Mouse (Mus musculus) adrenal gland, postnatal 36 days (tissue): ENCODE measurements around the gene Egfl8. TPM values are rescaled to one million over a fixed set of nuclear protein-coding genes. Genes with fewer than 3 reads are reported as not detected.
A peak's percentile ranks its signal among the peaks of the same experiment; 100 is the strongest.

ENCODE experiments used
- DNase-seq, 2 experiments: peaks; one replicate each; pipeline ENCODE4 v3.0.0; 2021; ENCODE audit warnings: mixed read lengths in 1 of 2
- total RNA-seq, 2 experiments: library from RNA; stranded (reverse); gene quantifications; 2 replicates each; pipeline ENCODE4 v1.2.3; 2021

Egfl8 gene
- total RNA-seq, 2 experiments from 2014 or later = 2.9 to 4.6 TPM

DNA sequence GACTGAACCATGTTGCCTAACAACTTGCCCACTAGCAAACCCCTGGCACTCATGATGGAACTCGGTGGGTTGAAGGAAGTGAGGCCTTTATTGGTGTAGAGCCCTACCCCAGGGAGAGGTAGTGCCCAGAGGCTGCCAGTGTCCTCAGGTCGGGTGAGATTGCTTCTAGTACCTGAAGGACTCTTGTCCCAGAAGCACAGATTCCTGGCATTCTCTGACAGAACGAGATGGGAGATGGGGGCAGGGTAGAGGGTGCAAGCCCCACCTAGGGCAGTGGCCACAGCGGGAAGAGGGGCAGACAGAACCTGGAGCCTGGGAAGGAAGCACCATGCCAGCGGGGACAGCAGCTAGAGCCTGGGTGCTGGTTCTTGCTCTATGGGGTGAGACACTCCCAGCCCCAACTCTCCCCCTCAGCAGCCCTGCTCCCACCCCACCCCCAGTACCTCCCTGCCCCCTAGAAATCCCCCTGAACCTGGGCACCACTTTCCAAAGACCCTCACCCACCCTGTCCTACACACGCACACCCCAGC is 18.1 kb downstream of the Egfl8 start, which contains the start of gene Ager:
Ager (plus strand) TSS at position 297 of the 530 bp plus-strand sequence.
- DNase-seq = no peak

DNA sequence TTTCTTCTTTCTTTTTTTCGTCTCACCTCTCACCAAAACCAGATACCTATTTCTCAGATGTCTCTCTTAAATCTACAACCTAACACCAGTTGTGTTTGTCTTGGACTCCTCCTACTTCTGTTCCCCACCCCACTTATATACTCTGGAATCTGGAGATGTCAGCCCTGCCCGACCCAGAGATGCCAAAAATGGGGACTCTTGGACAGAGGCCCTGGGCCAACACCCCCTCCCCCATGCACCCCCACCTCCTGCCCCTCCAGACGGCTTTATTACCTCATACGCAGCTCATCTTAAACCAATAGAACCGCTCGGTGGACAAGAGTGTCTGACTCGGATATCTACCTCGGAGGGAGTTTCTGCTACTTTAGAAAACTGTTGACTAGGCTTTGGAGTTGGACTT is 19.7 kb downstream of the Egfl8 start:
- no peak for DNase-seq

DNA sequence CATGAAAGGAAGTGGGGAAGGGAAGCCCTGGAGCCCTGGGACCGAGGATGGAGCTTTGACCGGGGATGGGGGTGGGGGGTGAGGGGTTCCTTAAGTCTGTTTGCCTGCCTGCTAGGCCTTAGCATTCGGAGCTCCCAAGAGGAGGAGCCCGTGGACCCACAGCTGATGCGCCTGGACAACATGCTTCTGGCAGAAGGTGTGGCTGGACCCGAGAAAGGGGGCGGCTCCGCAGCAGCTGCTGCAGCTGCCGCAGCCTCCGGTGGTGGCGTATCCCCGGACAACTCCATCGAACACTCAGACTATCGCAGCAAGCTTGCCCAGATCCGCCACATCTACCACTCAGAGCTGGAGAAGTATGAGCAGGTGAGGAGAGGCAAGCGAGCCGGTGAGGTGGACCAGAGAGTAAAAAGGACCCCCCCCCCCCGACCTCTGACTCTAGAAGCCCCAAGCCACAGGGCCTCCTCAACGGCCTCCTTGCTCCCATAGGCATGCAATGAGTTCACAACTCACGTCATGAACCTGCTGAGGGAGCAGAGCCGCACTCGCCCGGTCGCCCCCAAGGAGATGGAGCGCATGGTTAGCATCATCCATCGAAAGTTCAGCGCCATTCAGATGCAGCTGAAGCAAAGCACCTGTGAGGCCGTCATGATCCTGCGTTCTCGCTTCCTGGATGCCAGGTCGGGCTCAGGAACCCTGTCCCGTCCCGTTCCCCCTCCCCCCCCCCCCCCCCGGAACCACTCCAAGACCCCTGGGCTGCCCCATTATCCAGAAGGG is 21.8 kb downstream of the Egfl8 start:
- no peak for DNase-seq

DNA sequence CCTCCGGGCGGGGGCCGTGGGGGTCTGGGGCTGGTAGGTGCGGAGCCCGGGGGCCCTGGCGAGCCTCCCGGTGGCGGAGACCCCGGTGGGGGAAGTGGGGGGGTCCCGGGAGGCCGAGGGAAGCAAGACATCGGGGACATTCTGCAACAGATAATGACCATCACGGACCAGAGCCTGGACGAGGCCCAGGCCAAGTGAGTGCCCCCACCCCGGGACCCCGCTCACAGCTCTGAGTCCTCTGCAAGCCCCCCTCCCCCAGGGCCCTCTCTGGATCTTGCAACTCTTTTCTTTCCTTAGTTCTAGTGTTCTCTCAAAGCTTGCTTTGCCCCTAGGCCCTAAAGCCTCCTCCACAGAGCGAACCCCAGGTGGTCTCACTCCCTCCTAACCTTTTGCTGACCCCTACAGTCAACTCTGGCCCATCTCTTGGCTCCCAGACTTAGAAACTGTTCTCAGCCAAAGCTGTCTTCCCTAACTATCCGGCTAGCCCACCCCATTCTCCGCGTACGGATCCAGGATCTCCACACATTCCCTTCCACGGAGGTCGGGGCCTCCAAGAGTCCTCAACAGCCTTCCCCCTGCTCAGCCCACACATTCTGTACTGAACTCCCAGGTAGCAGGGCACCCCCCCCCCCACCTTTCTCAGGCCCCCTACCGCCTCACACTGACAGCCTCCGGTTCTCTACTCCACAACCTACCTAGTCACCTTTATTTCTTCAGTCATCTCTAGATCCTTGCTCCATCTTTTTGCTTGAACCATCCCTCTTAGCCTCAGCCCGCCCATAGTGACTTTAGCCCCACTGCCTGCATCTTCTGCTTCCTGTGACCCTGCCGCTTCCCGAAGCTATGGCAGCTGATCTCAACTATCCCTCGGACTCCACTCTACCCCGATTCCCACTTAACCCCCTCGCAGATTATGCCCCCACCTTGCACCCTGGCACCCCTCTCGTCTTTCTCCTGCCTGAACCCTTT is 22.9 kb downstream of the Egfl8 start:
- DNase-seq = peak; percentile 46 to 50

DNA sequence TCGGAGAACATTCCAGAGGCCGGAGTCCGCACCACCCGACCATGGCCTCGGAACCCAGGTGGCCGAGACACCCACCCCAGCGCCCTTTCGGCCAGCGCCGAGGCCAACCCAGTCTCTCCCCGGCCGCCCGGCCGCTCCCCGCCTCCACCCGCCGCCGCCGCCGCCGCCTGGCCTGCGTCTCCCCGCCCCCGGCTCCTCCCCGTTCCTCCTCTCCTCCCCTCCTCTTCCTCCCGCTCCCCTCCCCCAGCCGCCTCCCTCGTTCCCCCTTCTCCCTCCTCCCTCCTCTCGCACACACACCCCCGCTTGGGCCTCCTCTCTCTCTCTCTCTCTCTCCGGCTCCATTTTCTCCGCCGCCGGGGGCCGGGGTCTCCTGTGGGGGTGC is 23.8 kb downstream of the Egfl8 start:
- DNase-seq = peak; percentile 93 to 99

DNA sequence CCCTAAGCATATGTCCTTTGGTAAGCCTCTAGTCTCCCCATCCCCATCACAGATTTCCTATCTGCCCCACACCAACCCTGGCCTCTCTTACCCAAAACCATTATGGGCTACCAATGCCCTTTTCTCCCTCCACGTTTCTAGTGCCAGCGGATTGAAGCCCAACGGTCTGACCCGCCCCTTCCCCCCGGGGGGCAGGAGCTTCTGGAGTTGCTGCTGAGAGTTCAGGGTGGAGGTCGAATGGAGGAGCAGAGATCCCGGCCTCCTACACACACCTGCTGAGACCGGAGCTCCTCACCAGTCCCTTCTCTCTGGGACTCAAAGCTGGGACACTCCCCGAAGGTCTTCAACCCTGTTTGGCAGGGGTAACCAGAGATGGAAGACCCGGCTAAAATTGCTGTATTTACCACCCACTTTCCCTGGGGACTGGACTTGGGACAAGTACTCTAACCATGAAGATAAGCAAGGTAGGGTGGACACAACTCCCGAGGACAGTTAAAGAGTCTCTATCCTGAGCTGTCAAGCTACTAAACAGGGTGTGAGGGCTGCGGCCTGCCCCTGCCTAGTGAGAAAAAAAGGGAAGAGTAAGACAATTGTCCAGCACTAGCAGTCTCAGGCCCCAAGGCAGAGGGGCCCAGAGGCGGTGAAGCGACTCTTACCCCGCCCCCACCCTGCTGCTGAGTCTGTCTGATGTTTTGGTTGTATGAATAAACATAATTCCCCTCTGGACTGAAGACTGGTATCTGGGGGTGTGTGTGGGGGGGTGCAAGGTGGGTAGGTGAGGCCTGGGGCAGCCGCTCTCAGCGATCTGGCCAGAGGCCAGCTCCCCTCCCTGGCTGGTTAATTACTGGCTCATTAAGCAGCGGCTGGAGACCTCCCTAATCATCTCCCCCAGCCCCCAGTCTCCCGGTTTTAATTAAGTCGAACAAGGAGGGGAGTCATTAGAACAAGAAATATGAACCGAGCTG is 24.5 kb downstream of the Egfl8 start, which contains the start of gene Pbx2:
Pbx2 (plus strand) TSS at position 238 of the 965 bp plus-strand sequence.
- no peak for DNase-seq

DNA sequence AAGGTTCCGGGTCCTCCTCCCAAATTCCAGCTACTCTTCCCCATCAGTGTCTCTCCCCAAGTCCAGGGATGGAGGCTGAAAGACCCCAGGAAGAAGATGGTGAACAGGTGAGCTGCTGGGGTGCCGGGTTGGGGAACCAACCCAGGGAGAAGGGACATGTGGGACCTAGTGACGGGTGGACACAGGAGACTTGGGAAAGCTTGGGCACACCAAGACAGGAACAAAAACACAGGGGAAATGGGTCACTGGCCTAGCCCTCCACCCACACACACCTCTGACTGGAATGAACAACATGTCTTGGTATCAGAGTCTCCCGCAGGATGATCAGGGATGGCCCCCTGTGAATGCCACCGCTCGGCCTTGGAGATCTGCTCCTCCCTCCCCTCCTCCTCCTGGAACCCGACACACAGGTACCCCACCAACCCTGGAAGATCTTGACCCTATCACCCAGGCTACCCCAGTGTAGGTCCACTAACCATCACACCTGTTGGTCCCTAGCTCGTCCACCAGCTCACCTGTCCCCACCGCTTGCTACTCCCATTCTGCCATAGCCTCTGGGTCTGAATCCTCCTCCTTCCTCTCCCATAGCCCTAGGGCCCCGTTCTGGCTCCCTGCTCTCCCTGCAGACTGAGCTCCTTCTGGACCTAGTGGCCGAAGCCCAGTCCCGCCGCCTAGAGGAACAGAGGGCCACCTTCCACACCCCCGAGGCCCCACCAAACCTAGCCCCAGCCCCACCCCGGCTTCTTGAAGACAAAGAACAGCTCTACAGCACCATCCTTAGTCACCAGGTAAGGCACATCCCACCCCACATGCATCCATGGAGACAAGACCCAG is 25.4 kb downstream of the Egfl8 start:
- DNase-seq = no peak

DNA sequence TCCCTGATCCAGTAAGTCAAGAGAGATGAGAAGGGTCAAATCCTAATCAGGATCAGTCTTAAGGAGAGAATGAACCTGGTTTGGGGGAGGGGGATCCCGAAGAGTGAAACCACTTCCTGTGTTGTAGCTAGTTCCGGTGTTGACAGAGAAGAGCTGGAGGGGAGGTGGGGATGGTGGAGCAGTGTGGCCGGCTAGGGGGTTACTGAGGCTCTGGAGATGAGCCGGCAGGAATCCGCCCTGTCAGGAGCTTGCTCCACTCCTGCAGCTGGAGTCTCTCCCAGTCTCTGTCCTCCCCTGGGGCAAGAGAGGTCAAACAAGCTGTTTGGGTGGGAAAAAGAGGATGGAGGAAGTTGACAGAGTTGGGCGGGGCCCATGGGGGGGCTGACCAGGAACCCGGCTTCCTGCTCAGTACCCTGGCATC is 26.1 kb downstream of the Egfl8 start, which contains the start of gene Gpsm3:
Gpsm3 (plus strand) TSS at position 126 of the 421 bp plus-strand sequence.
- DNase-seq = peak; percentile 27 to 66

DNA sequence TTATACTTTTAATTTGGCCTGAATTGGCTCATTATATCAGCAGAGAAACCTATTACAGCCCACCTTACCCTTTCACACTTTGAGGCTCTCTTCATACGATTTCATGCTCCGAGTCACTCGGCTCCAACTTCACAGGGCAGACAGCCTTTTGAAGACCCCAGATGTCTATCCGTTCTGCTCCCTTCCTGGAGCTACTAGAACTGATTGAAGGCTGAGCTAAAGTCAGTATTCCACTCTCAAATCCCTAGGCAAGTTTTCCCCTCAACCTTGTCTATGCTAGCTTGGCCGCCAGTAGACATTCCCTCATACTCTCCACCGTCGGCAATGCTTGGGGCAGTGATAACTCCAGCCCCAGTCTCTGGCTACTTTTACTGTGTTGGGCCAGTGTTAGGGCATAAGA is 26.6 kb downstream of the Egfl8 start:
- no peak for DNase-seq

DNA sequence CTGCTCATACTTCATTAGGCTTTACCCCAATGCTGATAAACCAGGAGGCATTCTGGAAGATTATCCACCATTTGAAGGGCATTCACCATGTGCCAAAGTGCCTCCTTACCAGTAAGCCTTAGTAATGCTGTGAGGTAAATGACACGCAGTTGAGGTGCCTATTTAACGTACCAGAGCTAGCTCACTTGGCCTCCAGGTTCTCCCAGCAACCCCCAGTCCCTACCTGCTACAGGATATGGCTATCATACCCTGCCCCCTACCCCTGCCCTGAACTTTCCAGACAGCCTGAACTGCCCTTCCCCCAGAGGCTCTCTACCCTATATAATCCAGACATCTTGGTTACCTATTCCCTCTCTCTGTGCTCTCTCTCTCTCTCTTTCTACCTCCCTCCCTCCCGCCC is 27.0 kb downstream of the Egfl8 start:
- DNase-seq = no peak

DNA sequence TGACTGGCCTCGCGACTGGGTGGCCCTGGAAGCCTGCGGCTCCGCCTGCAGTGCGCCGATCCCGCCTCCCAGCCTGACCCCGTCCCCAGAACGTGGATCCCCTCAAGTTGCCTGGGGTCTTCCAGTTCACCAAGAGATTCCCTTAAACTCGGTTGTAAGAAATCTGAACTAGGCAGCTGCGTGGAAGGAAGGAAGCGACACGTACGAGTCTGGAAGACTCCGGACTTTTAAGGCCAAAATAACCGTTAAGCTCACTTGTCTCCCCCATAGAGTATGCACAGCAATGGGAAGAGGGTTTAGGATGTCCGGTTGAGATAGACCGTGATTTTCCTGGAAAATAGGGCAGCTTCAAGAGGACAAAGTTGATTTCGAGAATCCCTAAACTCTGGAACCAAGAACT is 28.0 kb downstream of the Egfl8 start:
- DNase-seq = no peak

DNA sequence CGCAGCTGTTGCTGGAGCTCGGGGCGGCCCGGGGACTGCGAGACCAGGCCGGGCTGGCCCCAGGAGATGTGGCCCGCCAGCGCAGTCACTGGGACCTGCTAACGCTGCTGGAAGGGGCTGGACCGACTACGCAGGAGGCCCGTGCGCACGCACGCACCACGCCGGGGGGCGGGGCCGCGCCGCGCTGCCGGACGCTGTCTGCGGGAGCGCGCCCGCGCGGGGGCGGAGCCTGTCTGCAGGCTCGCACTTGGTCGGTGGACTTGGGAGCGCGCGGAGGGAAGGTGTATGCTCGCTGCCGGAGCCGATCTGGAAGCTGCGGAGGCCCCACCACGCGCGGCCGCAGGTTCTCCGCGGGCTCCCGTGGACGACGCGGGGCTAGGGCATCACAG is 28.4 kb downstream of the Egfl8 start:
- peak; percentile 97 to 99 for DNase-seq

DNA sequence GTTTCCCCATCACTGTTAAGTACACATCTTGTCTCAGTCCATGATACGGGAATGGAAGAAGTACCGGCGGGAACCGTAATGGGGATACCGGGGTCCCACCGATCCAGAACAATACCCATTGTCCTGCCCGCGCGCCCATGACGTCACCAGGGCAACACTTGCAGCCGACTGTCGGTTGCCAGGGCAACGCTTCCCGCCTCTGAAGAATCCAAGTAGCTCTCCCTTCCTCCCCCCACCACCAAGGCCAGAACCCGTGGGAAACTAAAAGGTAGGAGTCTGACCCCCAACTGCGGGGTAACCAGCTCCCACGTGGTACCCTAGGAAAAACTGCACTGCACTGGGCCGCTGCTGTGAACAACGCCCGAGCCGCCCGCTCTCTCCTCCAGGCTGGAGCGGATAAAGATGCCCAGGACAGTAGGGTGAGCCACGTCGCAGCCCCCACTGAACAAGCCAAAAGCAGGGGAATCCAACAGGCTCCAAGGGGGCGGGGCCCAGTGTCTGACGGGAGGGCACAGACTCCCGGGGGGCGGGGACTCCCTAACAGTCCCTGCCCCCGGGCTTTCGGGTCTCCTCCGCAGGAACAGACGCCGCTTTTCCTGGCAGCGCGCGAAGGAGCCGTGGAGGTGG is 28.9 kb downstream of the Egfl8 start:
- peak; percentile 89 to 95 for DNase-seq

DNA sequence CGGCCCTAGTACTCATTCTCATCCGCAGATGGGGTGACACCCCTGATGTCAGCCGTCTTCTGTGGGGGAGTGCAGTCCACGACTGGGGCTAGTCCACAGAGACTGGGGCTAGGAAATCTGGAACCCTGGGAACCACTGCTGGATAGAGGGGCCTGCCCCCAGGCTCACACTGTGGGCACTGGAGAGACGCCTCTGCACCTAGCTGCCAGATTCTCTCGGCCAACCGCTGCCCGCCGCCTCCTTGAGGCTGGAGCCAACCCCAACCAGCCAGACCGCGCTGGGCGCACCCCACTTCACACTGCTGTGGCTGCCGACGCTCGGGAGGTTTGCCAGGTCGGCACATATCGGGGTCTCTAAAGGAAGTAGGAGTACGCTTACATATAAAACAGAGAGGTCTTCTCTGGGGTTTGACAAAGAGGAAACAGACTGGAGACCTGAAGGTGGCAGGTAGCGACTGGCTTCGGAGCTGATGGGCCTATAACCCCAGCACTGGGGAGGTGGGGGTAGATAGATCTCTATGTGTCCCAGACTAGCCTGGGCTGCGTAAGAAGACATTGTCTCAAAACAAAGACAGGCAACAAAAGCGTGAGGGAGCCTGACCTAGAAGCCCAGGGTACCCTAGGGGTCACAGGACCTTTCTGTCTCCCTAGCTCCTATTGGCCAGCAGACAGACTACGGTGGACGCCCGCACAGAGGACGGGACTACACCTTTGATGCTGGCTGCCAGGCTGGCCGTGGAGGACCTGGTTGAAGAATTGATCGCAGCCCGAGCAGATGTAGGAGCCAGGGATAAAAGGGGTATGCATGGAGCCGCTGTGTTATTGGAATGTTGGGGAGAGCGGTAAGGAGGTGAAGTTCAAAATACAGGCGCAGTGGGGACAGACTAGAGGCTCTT is 29.6 kb downstream of the Egfl8 start:
- DNase-seq = no peak

DNA sequence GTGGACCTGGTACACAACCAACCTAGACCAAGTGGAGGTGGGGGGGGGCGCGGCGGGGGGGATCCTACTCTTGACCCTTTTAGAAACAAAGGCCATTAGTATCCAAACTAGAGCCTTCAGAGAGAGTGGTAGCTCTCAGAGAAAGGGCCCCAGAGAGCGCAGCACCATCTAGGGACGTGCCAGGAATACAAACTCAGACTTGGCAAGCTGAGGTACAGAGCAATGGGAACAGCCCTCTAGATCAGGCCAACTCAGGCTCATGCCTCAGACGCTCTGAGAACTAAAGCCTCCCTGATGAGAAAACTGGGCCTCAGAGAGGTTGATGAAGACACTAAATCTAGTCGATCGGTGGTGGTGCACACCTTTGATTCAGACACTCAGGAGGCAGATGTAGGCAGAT is 30.6 kb downstream of the Egfl8 start:
- DNase-seq = no peak

DNA sequence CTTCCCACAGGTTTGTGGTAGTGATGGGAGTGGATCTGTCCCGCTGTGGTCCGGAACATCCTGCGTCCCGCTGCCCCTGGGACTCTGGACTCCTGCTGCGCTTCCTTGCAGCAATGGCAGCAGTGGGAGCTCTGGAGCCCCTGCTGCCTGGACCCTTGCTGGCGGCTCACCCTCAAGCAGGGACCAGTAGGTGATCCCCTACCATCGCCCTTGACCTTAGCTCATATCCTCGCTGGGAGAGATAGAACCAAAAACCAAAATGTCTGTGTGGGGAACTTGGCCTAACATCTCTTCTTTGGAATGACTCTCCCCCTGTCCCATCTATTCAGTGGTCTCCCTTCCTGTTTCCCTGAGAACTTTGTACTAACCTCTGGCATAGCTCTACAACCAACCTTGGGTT is 32.0 kb downstream of the Egfl8 start:
- DNase-seq = no peak

DNA sequence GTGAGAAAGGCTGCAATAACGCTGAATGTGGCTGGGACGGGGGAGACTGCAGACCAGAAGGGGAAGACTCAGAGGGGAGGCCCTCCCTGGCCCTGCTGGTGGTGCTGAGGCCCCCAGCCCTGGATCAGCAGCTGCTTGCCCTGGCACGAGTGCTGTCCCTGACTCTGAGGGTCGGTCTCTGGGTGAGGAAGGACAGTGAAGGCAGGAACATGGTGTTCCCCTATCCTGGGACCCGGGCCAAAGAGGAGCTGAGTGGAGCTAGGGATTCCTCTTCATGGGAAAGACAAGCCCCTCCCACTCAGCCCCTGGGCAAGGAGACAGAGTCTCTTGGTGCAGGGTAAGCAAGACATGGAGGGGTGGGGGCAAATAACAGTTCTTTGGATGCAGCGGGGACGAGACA is 32.4 kb downstream of the Egfl8 start:
- DNase-seq = peak in 1 of 2 experiments; percentile 65

DNA sequence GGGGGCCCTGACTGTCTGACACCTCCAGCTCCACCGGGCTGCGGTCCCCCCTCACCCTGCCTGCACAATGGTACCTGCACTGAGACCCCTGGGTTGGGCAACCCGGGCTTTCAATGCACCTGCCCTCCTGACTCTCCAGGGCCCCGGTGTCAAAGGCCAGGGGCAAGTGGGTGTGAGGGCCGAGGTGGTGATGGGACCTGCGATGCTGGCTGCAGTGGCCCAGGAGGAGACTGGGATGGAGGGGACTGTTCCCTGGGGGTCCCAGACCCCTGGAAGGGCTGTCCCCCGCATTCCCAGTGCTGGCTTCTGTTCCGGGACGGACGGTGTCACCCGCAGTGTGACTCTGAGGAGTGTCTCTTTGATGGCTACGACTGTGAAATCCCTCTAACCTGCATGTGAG is 33.2 kb downstream of the Egfl8 start:
- DNase-seq = no peak

DNA sequence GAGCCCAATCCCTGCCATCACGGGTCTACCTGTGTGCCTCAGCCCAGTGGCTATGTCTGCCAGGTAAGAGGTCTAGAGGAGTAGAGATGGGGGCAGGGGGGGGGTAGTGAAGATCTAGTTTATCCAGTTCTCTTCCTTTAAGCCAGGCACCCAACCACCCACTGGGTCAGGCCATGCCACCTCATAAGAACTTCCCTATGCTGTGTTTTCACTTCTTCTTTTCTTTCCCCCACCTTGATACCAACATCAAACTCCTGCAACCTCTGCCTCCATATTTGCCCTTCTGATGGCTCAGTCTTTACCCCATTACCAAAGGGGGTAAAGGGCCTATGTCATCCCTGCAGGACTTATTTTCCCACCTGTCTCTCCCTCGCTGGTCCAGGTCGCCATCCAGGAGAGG is 37.7 kb downstream of the Egfl8 start:
- DNase-seq = no peak
